In the genomic region with DNA sequence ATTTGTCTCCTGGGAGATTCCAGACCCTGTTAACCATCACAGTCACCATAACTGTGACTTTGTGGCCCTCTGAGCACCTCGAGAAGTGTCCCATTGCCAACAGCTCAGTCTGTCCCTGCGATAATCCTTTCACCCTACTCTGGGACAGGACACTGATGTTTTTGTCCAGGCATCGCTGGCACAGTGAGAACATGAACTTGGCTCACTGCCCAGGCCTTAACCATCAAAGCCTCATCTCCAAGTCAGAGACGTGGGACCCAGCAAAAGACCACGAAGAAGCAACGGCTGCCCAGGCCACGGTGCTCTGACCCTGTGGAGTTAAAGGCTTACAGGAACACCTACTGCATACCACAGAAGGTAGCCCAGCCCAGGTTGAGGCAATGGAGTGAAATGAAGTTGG, we compare ENCODE assay signal across 8 mouse cellular contexts.
DNase-seq lines count a peak whose midpoint lies in the region; TF ChIP-seq lines count a peak whose summit lies in the region.

No protein-coding gene starts in this region.

- no peak for TF ChIP-seq POLR2A in brain, embryonic 14.5 days (IDR thresholded peaks at IDR 0.05; ENCODE audit: borderline replicate concordance, extremely low read depth, insufficient read depth, insufficient read length, poor library complexity, severe bottlenecking)

- TF ChIP-seq CTCF in brain, embryonic 14.5 days (IDR thresholded peaks at IDR 0.05; ENCODE audit: borderline replicate concordance, extremely low read depth, insufficient read depth, insufficient read length): no peak

- peak; percentile 47 to 72 for DNase-seq in adrenal gland, adult (ENCODE audit: inconsistent age in 2 of 2, low spot score in 1 of 2)
- DNase-seq in adrenal gland, adult 8-10 months: no peak
- peak; percentile 13 for DNase-seq in kidney, adult 9 months
- no peak for DNase-seq in kidney, postnatal 14 days
- peak; percentile 71 for DNase-seq in brain, embryonic 14.5 days (ENCODE audit: low read depth)
- DNase-seq in lung, postnatal 14 days: peak; percentile 39
- no peak for DNase-seq in spleen, postnatal 36 days (ENCODE audit: low spot score in 2 of 2)
- no peak for DNase-seq in embryo, embryonic 10.5 days (ENCODE audit: low spot score)

Comparison
In these comparisons a context has a peak if more than half of its experiments do, and no peak if none do; other contexts are left out.
1. DNase-seq: peak in adrenal gland, adult (2 of 2), kidney, adult 9 months (single experiment), brain, embryonic 14.5 days (single experiment) and lung, postnatal 14 days (single experiment); none in adrenal gland, adult 8-10 months (single experiment), kidney, postnatal 14 days (single experiment), spleen, postnatal 36 days (0 of 2) and embryo, embryonic 10.5 days (single experiment).